Mouse (Mus musculus) E14TG2a.4 (cell line): ENCODE measurements around the gene Crb1.

Source experiments
- CTCF ChIP-seq: conservative IDR thresholded peaks from 2 replicates; pipeline ENCODE4 v1.5.1; 2014; ENCODE audit warnings: low read length
- NANOG ChIP-seq: IDR thresholded peaks from 2 replicates; pipeline ENCODE4 v1.6.1; 2014; ENCODE audit warnings: borderline replicate concordance, low read length, mixed read lengths

DNA sequence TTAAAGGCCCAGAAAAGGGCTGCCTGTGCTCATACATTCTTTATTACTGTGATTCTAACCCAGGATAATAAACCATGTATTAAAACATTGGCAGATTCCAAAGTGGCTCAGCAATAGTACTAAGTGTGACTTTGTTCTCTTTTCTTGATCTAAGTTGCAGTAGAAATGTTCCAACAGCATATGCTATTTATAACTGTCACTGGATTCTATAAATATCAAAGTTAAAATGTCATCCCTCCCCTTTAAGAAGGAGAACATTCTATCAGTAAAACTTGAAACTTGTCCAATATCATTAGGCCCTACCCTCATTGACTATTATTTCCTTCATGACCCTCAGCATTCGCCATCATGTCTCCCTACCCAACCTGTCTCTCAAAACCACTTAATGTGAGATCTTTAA is 48.1 kb downstream of the Crb1 start:
- no peak for TF ChIP-seq CTCF
- TF ChIP-seq NANOG: no peak
